Mouse (Mus musculus): ENCODE measurements around the gene Nrxn3. TPM values are rescaled to one million over a fixed set of nuclear protein-coding genes. Genes with fewer than 3 reads are reported as not detected.

The Nrxn3 gene
- polyA plus RNA-seq, 1 experiment from 2014 or later, result 94.3 TPM

- no peaks in the 10 kb centered on the region for H3K4me1 ChIP-seq
- no peak overlapping the region for H3K4me3 ChIP-seq
- no peaks in the 10 kb centered on the region for H3K9me3 ChIP-seq
- ATAC-seq (replicated peaks), result no peak
- no peak overlapping the region for H3K4me2 ChIP-seq
- no peaks in the 10 kb centered on the region for H3K36me3 ChIP-seq (replicated peaks)
- H3K9ac ChIP-seq, result no peak overlapping the region
- no peak overlapping the region for H3K27ac ChIP-seq
- no peaks in the 10 kb centered on the region for H3K27me3 ChIP-seq (replicated peaks)
- WGBS, result 77% methylated on average over 8 of the region's 8 CpGs
Observed at GRCm38 (mm10) chr12:89159353-89159752, 436.7 kb downstream of the Nrxn3 start.

- Histone ChIP-seq H3K4me1 (peaks cover 9% of the 10 kb centered on the region), H3K27ac (no peak overlapping the region), H3K4me3 (no peak overlapping the region), H3K27me3 (replicated peaks) (no peaks in the 10 kb centered on the region), H3K9ac (no peak overlapping the region), H3K4me2 (no peak overlapping the region), H3K9me3 (no peaks in the 10 kb centered on the region), H3K36me3 (replicated peaks) (no peaks in the 10 kb centered on the region)
- 0 out of 2 replicates have a peak, but pooled peaks have one; percentile 60 for ATAC-seq (replicated peaks)
- 28% methylated on average over 12 of the region's 12 CpGs for WGBS
Observed at GRCm38 (mm10) chr12:89174306-89175159, 451.9 kb downstream of the Nrxn3 start.

GRCm38 (mm10) chr12:89179970-89180666, 457.4 kb downstream of the Nrxn3 start:
- WGBS, result 63% methylated on average over 13 of the region's 13 CpGs

GRCm38 (mm10) chr12:89181157-89181561, 458.5 kb downstream of the Nrxn3 start:
- Histone ChIP-seq H3K4me1 (peaks cover 10% of the 10 kb centered on the region), H3K27me3 (replicated peaks) (no peaks in the 10 kb centered on the region), H3K9ac (no peak overlapping the region), H3K27ac (no peak overlapping the region), H3K4me2 (no peak overlapping the region), H3K36me3 (replicated peaks) (no peaks in the 10 kb centered on the region), H3K9me3 (no peaks in the 10 kb centered on the region), H3K4me3 (no peak overlapping the region)
- 18% methylated on average over 2 of the region's 2 CpGs for WGBS
- 0 out of 2 replicates have a peak, but pooled peaks have one; percentile 42 for ATAC-seq (replicated peaks)

More at GRCm38 (mm10) chr12:89179970-89180666, 457.4 kb downstream of the Nrxn3 start:
- Histone ChIP-seq H3K9me3 (no peaks in the 10 kb centered on the region), H3K36me3 (replicated peaks) (no peaks in the 10 kb centered on the region), H3K4me1 (peaks cover 10% of the 10 kb centered on the region), H3K9ac (no peak overlapping the region), H3K4me3 (no peak overlapping the region), H3K4me2 (no peak overlapping the region), H3K27me3 (replicated peaks) (no peaks in the 10 kb centered on the region), H3K27ac (no peak overlapping the region)
- ATAC-seq (replicated peaks), result no peak

GRCm38 (mm10) chr12:89198764-89199525, 476.3 kb downstream of the Nrxn3 start:
- H3K9ac ChIP-seq, result no peak overlapping the region
- ATAC-seq (replicated peaks), result no peak
- no peaks in the 10 kb centered on the region for H3K9me3 ChIP-seq
- no peaks in the 10 kb centered on the region for H3K27me3 ChIP-seq (replicated peaks)
- 82% methylated on average over 10 of the region's 10 CpGs for WGBS
- no peaks in the 10 kb centered on the region for H3K36me3 ChIP-seq (replicated peaks)
- H3K4me1 ChIP-seq, result no peaks in the 10 kb centered on the region
- no peak overlapping the region for H3K4me2 ChIP-seq
- no peak overlapping the region for H3K4me3 ChIP-seq
- H3K27ac ChIP-seq, result no peak overlapping the region

- Histone ChIP-seq H3K36me3 (replicated peaks) (no peaks in the 10 kb centered on the region), H3K4me3 (no peak overlapping the region), H3K4me1 (no peaks in the 10 kb centered on the region), H3K27me3 (replicated peaks) (no peaks in the 10 kb centered on the region), H3K9ac (no peak overlapping the region), H3K9me3 (no peaks in the 10 kb centered on the region), H3K4me2 (no peak overlapping the region), H3K27ac (no peak overlapping the region)
- 55% methylated on average over 2 of the region's 2 CpGs for WGBS
- no peak for ATAC-seq (replicated peaks)
Observed at GRCm38 (mm10) chr12:89211608-89212007, 488.9 kb downstream of the Nrxn3 start.

- Histone ChIP-seq H3K4me2 (no peak overlapping the region), H3K4me3 (no peak overlapping the region), H3K9ac (no peak overlapping the region), H3K36me3 (replicated peaks) (no peaks in the 10 kb centered on the region), H3K4me1 (no peaks in the 10 kb centered on the region), H3K9me3 (no peaks in the 10 kb centered on the region), H3K27me3 (replicated peaks) (no peaks in the 10 kb centered on the region), H3K27ac (no peak overlapping the region)
- WGBS, result 62% methylated on average over 1 of the region's 1 CpGs
- no peak for ATAC-seq (replicated peaks)
Observed at GRCm38 (mm10) chr12:89239826-89240225, 517.1 kb downstream of the Nrxn3 start.

GRCm38 (mm10) chr12:89241554-89241953, 518.9 kb downstream of the Nrxn3 start:
- no peak overlapping the region for H3K4me2 ChIP-seq
- no peaks in the 10 kb centered on the region for H3K36me3 ChIP-seq (replicated peaks)
- no peaks in the 10 kb centered on the region for H3K27me3 ChIP-seq (replicated peaks)
- H3K27ac ChIP-seq, result no peak overlapping the region
- H3K4me1 ChIP-seq, result no peaks in the 10 kb centered on the region
- H3K9ac ChIP-seq, result no peak overlapping the region
- no peak overlapping the region for H3K4me3 ChIP-seq
- ATAC-seq (replicated peaks), result no peak
- H3K9me3 ChIP-seq, result no peaks in the 10 kb centered on the region

GRCm38 (mm10) chr12:89242476-89242875, 519.8 kb downstream of the Nrxn3 start:
- no peaks in the 10 kb centered on the region for H3K9me3 ChIP-seq
- no peaks in the 10 kb centered on the region for H3K27me3 ChIP-seq (replicated peaks)
- H3K27ac ChIP-seq, result no peak overlapping the region
- no peak overlapping the region for H3K4me2 ChIP-seq
- ATAC-seq (replicated peaks), result no peak
- no peaks in the 10 kb centered on the region for H3K36me3 ChIP-seq (replicated peaks)
- no peak overlapping the region for H3K9ac ChIP-seq
- H3K4me3 ChIP-seq, result no peak overlapping the region
- WGBS, result 40% methylated on average over 1 of the region's 1 CpGs
- no peaks in the 10 kb centered on the region for H3K4me1 ChIP-seq

GRCm38 (mm10) chr12:89255275-89255892, 532.7 kb downstream of the Nrxn3 start:
- H3K9me3 ChIP-seq, result no peaks in the 10 kb centered on the region

GRCm38 (mm10) chr12:89258879-89259278, 536.2 kb downstream of the Nrxn3 start:
- no peaks in the 10 kb centered on the region for H3K36me3 ChIP-seq (replicated peaks)
- no peaks in the 10 kb centered on the region for H3K27me3 ChIP-seq (replicated peaks)
- no peak overlapping the region for H3K9ac ChIP-seq
- ATAC-seq (replicated peaks), result no peak
- 67% methylated on average over 3 of the region's 3 CpGs for WGBS
- H3K9me3 ChIP-seq, result no peaks in the 10 kb centered on the region
- H3K4me3 ChIP-seq, result no peak overlapping the region
- H3K4me1 ChIP-seq, result peaks cover 13% of the 10 kb centered on the region
- H3K27ac ChIP-seq, result no peak overlapping the region
- H3K4me2 ChIP-seq, result no peak overlapping the region

More at GRCm38 (mm10) chr12:89255275-89255892, 532.7 kb downstream of the Nrxn3 start:
- Histone ChIP-seq H3K4me3 (no peak overlapping the region), H3K36me3 (replicated peaks) (no peaks in the 10 kb centered on the region), H3K4me1 (peaks cover 13% of the 10 kb centered on the region), H3K4me2 (no peak overlapping the region), H3K9ac (no peak overlapping the region), H3K27ac (peak overlapping the region; percentile 43; the same call in 1 of the 2 replicates), H3K27me3 (replicated peaks) (no peaks in the 10 kb centered on the region)
- ATAC-seq (replicated peaks), result peak; percentile 71; the same call in 1 of the 2 replicates
- 47% methylated on average over 4 of the region's 4 CpGs for WGBS

- no peak overlapping the region for H3K27ac ChIP-seq
- H3K9ac ChIP-seq, result no peak overlapping the region
- no peak overlapping the region for H3K4me3 ChIP-seq
- no peaks in the 10 kb centered on the region for H3K27me3 ChIP-seq (replicated peaks)
- no peaks in the 10 kb centered on the region for H3K9me3 ChIP-seq
- 92% methylated on average over 24 of the region's 24 CpGs for WGBS
- no peaks in the 10 kb centered on the region for H3K36me3 ChIP-seq (replicated peaks)
- H3K4me1 ChIP-seq, result peaks cover 10% of the 10 kb centered on the region
- H3K4me2 ChIP-seq, result no peak overlapping the region
- ATAC-seq (replicated peaks), result no peak
Observed at GRCm38 (mm10) chr12:89260076-89260475, 537.4 kb downstream of the Nrxn3 start.

All from midbrain, embryonic 15.5 days (tissue).